Mouse (Mus musculus) erythroblast, embryonic 14.5 days (primary cell): ENCODE results near the gene Ptpre.

Experiments used
- GATA1 ChIP-seq: IDR thresholded peaks from 2 replicates; pipeline ENCODE4 v1.6.1; 2012; ENCODE audit warnings: low read length, inconsistent platforms, mixed read lengths
- TAL1 ChIP-seq: IDR thresholded peaks from 3 replicates; pipeline ENCODE4 v1.6.1; 2012; ENCODE audit warnings: low read length, inconsistent platforms, mixed read lengths

GRCm38 (mm10) chr7:135546530-135546929, 9.2 kb downstream of the Ptpre start:
- TF ChIP-seq TAL1 (no peak), GATA1 (no peak)
